Mouse (Mus musculus) kidney, embryonic 16.5 days (tissue): ENCODE measurements at regions not wholly inside any gene's neighbourhood (a gene's known extent, or its start where the extent isn't known, plus 50 kb on each side); places are given as distances from the start of the nearest gene placed in this dataset.
A peak's percentile ranks its signal among the peaks of the same experiment; 100 is the strongest.

Experiments used
- ATAC-seq: fragments of 200-750 bp; cut with Nextera tagmentation; 2 replicates; pipeline ENCODE4 v1.8.0; 2017; ENCODE audit warnings: moderate TSS enrichment; ENCODE audit not compliant: low FRiP score, low TSS enrichment
- H3K27ac ChIP-seq: fragments of 300-500 bp; sonication (generic); 2 replicates; pipeline ENCODE4 v1.5.1; 2014; ENCODE audit warnings: low read length
- H3K27me3 ChIP-seq: fragments of 300-500 bp; sonication (generic); 2 replicates; pipeline ENCODE4 v1.6.1; 2014; ENCODE audit warnings: low read length, control low read depth, mixed read lengths; ENCODE audit not compliant: insufficient read depth
- H3K36me3 ChIP-seq: fragments of 300-500 bp; sonication (generic); 2 replicates; pipeline ENCODE4 v1.6.1; 2014; ENCODE audit warnings: low read length, control low read depth, mixed read lengths; ENCODE audit not compliant: insufficient read depth
- H3K4me1 ChIP-seq: fragments of 300-500 bp; sonication (generic); 2 replicates; pipeline ENCODE4 v1.6.1; 2014; ENCODE audit warnings: low read length, control low read depth, mixed read lengths; ENCODE audit not compliant: insufficient read depth
- H3K4me2 ChIP-seq: fragments of 300-500 bp; sonication (generic); replicated peaks from 2 replicates; pipeline ENCODE4 v1.6.1; 2014; ENCODE audit warnings: low read depth, low read length
- H3K4me3 ChIP-seq: fragments of 300-500 bp; sonication (generic); 2 replicates; pipeline ENCODE4 v1.5.1; 2014; ENCODE audit warnings: mild to moderate bottlenecking, low read length
- H3K9ac ChIP-seq: fragments of 300-500 bp; sonication (generic); replicated peaks from 2 replicates; pipeline ENCODE4 v1.6.1; 2014; ENCODE audit warnings: low read length
- H3K9me3 ChIP-seq: fragments of 300-500 bp; sonication (generic); 2 replicates; pipeline ENCODE4 v1.6.1; 2016; ENCODE audit warnings: low read length, control low read depth
- WGBS: fragments of 180-500 bp; shearing (Covaris S2); extraction: QIAGEN DNeasy Blood & Tissue Kit; methylation state at CpG from one replicate; pipeline ENCODE4 v1.1.7; 2014; 5-methylcytosine and 5-hydroxymethylcytosine counted together

DNA sequence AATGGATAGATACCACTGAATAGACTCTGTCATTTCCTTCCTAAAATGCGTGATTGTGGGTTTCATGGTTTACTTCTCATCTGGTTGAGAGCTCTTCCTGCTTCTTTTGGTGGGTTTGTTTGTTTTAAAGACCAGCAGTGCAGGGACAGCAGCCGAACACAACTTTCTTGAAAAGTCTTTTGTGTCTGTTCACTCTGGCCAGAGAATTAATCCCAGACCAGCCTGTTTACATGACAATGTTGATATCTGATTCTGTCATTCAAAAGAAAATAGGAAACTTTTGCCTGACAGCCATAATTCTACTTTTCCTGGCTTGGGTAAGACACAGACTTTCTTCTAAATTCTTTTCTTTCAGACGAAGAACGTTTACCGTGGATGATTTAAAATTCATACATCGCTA, 336.9 kb upstream of the Flrt2 start:
- Histone ChIP-seq H3K27ac (no peak overlapping the region), H3K4me2 (no peak overlapping the region), H3K4me1 (no peaks in the 10 kb centered on the region), H3K36me3 (no peaks in the 10 kb centered on the region), H3K9ac (no peak overlapping the region), H3K4me3 (no peak overlapping the region), H3K9me3 (no peaks in the 10 kb centered on the region), H3K27me3 (no peaks in the 10 kb centered on the region)
- WGBS, result 51% methylated on average over 6 of the region's 6 CpGs
- ATAC-seq, result no peak

DNA sequence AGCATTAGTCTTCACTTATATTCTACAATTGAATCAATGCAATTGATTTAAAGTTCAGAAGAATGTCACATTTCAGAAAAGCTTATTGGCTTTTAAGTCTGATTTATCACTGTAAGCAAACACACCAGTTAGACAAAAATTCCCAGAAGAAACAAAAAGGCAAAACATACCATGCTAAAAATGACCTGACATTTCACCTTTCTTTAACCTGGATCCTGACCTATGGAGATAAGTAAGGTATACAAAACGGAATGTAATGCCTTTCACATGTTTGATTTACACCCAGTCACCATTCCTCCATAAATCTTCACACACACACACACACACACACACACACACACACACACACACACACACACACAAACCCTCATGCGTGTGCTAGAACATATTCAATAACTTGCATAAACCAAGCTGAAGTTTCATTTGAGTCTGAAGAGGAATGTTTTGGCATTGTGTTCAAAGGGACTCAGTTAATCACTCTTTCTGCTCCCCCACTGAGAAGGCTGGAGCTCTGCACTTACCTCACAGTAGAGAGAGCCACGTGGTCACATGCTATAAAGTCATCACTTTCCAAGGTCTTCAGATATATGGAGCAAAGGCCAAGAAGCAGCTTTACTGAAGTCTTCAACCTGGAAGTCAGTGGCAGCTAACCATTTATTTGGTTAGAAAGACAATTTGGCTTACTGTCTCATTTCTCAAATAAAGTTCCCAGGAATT, 307.6 kb upstream of the Flrt2 start:
- 22% methylated on average over 3 of the region's 3 CpGs for WGBS
- ATAC-seq, result peak; percentile 59; the same call in 1 of the 2 replicates
- Histone ChIP-seq H3K27me3 (no peaks in the 10 kb centered on the region), H3K9ac (no peak overlapping the region), H3K4me2 (no peak overlapping the region), H3K4me3 (no peak overlapping the region), H3K4me1 (no peaks in the 10 kb centered on the region), H3K27ac (no peak overlapping the region), H3K36me3 (no peaks in the 10 kb centered on the region), H3K9me3 (no peaks in the 10 kb centered on the region)

DNA sequence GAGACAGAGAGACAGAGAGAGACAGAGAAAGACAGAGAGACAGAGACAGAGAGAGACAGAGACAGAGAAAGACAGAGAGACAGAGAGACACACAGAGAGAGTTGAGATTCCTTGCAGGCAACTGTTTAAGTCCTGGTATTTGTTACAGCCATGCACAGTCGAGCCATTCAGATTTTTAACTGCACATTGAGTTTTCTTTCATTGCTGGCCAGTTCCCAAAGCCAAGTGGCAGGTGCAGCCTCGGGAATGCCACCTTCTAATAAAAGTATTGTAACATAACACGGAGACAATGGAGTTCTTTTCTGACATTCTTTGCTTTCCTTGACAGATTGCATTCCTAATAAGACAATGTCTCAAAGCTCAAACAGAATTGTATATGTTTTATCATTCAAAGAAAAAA, 306.3 kb upstream of the Flrt2 start:
- Histone ChIP-seq H3K27ac (no peak overlapping the region), H3K9ac (no peak overlapping the region), H3K9me3 (no peaks in the 10 kb centered on the region), H3K27me3 (no peaks in the 10 kb centered on the region), H3K4me2 (no peak overlapping the region), H3K4me1 (no peaks in the 10 kb centered on the region), H3K36me3 (no peaks in the 10 kb centered on the region), H3K4me3 (no peak overlapping the region)
- 58% methylated on average over 3 of the region's 3 CpGs for WGBS
- no peak for ATAC-seq

DNA sequence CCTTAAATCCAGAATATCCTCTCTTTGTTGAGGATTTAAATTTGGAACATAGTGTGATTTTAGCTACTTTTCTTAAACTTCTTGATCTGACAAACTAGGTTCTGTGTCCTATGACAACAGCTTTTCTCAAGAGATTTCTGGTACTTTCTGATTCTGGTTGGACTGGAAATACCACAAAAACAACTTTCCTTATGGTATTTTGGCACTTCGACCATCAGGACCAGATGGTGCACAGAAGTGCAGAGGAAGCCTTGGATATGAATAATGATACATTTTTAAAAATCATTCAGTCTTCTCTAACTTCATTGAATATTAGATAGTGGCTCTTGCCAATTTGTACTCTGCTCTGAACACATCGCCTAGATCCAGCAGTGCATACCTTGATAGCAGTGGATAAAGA, 303.8 kb upstream of the Flrt2 start:
- Histone ChIP-seq H3K36me3 (no peaks in the 10 kb centered on the region), H3K9ac (no peak overlapping the region), H3K27ac (no peak overlapping the region), H3K4me3 (no peak overlapping the region), H3K4me2 (no peak overlapping the region), H3K9me3 (no peaks in the 10 kb centered on the region), H3K4me1 (0 out of 2 replicates have a peak, but pooled peaks cover 3% of the 10 kb centered on the region), H3K27me3 (no peaks in the 10 kb centered on the region)
- 90% methylated on average over 2 of the region's 2 CpGs for WGBS
- no peak for ATAC-seq

DNA sequence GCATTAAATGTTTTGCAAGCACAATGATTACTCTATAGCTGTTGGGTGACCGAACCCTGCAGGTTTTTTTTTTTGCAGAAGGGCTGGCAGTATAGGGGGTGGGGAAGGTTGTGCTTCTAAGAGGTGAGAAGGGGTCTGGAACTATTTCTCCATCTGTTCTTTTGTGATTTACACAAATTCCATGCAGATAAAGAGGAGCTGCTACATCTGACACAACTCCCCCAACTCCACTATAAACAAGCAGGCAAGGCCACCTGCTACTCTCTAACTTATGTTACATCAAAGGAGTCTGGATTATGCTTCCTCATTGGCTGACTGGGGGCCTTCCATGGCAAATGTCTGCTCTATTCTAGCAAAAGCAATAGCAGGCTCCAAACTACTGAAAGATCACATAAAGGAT, 299.2 kb upstream of the Flrt2 start:
- no peaks in the 10 kb centered on the region for H3K9me3 ChIP-seq
- H3K36me3 ChIP-seq, result no peaks in the 10 kb centered on the region
- no peak for ATAC-seq
- H3K27ac ChIP-seq, result no peak overlapping the region
- no peak overlapping the region for H3K9ac ChIP-seq
- H3K4me2 ChIP-seq, result no peak overlapping the region
- H3K27me3 ChIP-seq, result no peaks in the 10 kb centered on the region
- H3K4me3 ChIP-seq, result no peak overlapping the region
- 0 out of 2 replicates have a peak, but pooled peaks cover 3% of the 10 kb centered on the region for H3K4me1 ChIP-seq
- WGBS, result 38% methylated on average over 1 of the region's 1 CpGs

DNA sequence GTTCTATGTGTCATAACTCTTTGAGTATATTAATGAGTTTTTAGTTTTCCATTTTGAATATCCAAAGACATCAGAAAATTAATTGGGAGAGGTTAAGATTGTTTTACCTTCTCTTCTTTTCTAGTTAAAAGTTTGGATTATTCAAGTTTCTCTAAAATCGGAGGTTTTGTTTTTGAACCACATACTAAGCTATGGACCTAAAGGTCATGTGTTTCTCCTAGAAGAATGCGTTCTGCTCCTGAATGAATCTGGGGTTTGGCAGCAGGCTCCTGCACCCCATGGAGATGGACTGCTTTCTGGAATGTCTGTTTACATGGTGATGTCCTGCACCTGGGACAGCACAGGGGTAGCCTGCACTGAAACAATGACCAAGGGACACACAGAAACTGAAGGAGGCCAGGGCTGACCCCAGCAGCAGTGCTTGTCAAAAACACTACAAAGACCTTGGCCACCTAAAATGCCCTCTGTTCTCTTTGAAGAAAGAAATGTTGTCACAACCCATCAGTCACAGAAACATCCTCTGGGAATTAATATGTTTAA, 297.0 kb upstream of the Flrt2 start:
- Histone ChIP-seq H3K36me3 (no peaks in the 10 kb centered on the region), H3K27me3 (no peaks in the 10 kb centered on the region), H3K4me2 (no peak overlapping the region), H3K9me3 (no peaks in the 10 kb centered on the region), H3K9ac (no peak overlapping the region), H3K27ac (no peak overlapping the region), H3K4me1 (0 out of 2 replicates have a peak, but pooled peaks cover 3% of the 10 kb centered on the region), H3K4me3 (no peak overlapping the region)
- ATAC-seq, result no peak
- WGBS, result 77% methylated on average over 2 of the region's 2 CpGs

DNA sequence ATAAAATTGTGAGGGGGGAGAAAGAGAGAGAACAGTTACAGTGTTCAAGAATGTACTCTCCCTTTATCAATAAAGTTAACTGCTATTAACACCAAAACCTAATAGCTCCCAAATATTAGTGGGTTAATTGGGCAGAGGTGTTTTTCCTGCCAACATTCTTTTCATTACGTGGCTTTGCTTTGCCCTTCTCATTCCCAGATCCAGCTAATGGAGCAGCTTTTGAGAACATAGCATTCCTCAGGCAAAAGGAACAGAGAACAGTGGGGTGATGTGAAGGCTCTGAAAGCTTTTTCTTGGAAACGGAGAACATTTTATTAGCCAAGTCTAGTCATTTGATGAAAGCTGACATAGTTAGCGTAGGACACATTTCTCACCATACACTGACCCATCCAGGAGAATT, 271.2 kb upstream of the Flrt2 start:
- H3K27me3 ChIP-seq, result no peaks in the 10 kb centered on the region
- 75% methylated on average over 3 of the region's 3 CpGs for WGBS
- H3K9me3 ChIP-seq, result no peaks in the 10 kb centered on the region
- H3K4me3 ChIP-seq, result no peak overlapping the region
- no peak overlapping the region for H3K9ac ChIP-seq
- ATAC-seq, result no peak
- no peaks in the 10 kb centered on the region for H3K36me3 ChIP-seq
- no peaks in the 10 kb centered on the region for H3K4me1 ChIP-seq
- no peak overlapping the region for H3K4me2 ChIP-seq
- no peak overlapping the region for H3K27ac ChIP-seq

DNA sequence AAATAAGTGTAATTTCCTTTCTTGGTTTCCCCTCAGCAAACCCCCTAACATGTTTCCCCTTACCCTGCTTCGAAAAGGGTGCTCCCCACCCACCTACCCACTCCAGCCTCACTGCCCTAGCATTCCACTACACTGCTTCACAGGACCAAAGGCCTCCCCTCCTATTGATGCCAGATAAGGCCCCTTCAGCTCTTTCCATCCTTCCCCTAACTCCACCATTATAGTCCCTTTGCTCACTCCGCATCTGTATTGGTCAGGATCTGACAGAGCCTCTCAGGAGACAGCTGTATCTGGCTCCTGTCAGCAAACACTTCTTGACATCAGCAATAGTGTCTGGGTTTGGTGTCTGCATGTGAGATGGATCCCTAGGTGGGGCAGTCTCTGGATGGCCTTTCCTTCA, 267.3 kb upstream of the Flrt2 start:
- 79% methylated on average over 2 of the region's 2 CpGs for WGBS
- no peak for ATAC-seq
- no peaks in the 10 kb centered on the region for H3K36me3 ChIP-seq
- no peak overlapping the region for H3K4me2 ChIP-seq
- no peak overlapping the region for H3K4me3 ChIP-seq
- no peak overlapping the region for H3K9ac ChIP-seq
- no peaks in the 10 kb centered on the region for H3K9me3 ChIP-seq
- no peaks in the 10 kb centered on the region for H3K4me1 ChIP-seq
- H3K27me3 ChIP-seq, result no peaks in the 10 kb centered on the region
- H3K27ac ChIP-seq, result no peak overlapping the region

DNA sequence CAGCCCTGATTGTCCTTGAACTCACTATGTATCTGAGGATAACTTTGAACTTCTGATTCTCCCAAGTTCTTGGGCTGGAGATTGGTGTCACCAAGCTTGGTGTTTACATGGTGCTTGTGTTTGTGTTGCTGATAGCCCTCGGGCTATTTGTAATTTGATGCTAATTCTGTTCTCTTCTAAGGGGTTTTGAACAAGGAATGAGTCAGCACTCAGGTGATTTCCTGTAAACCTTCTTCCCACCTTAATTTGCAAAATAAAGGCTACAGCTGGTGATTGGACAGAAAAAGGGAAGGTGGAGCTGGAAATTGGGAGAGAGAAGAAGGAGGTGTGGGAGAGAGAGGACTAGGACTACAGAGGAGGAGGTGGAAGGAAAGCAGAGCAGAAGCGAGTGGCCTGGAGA, 254.8 kb upstream of the Flrt2 start:
- WGBS, result 60% methylated on average over 2 of the region's 2 CpGs
- ATAC-seq, result no peak

DNA sequence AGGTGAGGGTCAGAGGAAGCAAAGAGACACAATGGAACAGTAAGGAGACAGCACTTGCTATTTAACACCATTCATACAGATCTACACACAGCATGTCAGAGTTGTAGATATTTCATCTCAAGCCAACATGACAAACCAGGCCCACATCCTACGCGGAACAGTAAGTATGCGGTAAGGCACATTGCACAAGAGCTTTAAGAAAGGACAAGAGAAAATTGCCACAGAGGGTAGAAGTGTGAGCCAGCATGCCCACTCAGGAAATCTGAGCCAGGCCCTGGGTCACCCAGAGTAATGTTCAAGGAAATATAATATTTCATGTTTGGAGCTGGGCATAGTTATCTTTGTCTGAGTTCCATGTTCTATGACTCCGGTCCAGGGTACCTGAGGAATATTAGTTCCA, 234.5 kb upstream of the Flrt2 start:
- 94% methylated on average over 4 of the region's 4 CpGs for WGBS

More for the DNA sequence above, 254.8 kb upstream of the Flrt2 start:
- no peaks in the 10 kb centered on the region for H3K27me3 ChIP-seq
- H3K4me3 ChIP-seq, result no peak overlapping the region
- H3K4me1 ChIP-seq, result no peaks in the 10 kb centered on the region
- H3K27ac ChIP-seq, result no peak overlapping the region
- H3K9ac ChIP-seq, result no peak overlapping the region
- H3K4me2 ChIP-seq, result no peak overlapping the region
- no peaks in the 10 kb centered on the region for H3K36me3 ChIP-seq
- no peaks in the 10 kb centered on the region for H3K9me3 ChIP-seq

More for the DNA sequence above, 234.5 kb upstream of the Flrt2 start:
- no peak overlapping the region for H3K4me2 ChIP-seq
- no peak overlapping the region for H3K4me3 ChIP-seq
- no peak overlapping the region for H3K9ac ChIP-seq
- no peaks in the 10 kb centered on the region for H3K27me3 ChIP-seq
- no peak for ATAC-seq
- H3K36me3 ChIP-seq, result no peaks in the 10 kb centered on the region
- no peaks in the 10 kb centered on the region for H3K9me3 ChIP-seq
- no peaks in the 10 kb centered on the region for H3K4me1 ChIP-seq
- H3K27ac ChIP-seq, result no peak overlapping the region
